Mouse (Mus musculus) CD4-positive naive resting alpha-beta T cell, adult 76 days (primary cell): ENCODE results near the gene Rap2b. TPM values are rescaled to one million over a fixed set of nuclear protein-coding genes. Genes with fewer than 3 reads are reported as not detected.

Experiments used
- total RNA-seq: library from RNA; stranded (reverse); gene quantifications from one replicate; pipeline ENCODE4 v1.2.4, GENCODE M21; 2023

The Rap2b gene
- 15.2 TPM for total RNA-seq

GRCm38 (mm10) chr3:61361338-61361737 is at the start of gene Rap2b:
Rap2b (plus strand) TSS chr3:61361638.

GRCm38 (mm10) chr3:61365779-61366373 is 4.4 kb downstream of the Rap2b start, which contains the start of gene B430305J03Rik:
B430305J03Rik (minus strand) TSS chr3:61365951.

Other genes with a start within 250 kb of the Rap2b start
- gene B430305J03Rik, start 4.3 kb downstream of the Rap2b start, total RNA-seq = 1.2 TPM